Comparison of ENCODE assay signal across 8 mouse cellular contexts in the genomic region with DNA sequence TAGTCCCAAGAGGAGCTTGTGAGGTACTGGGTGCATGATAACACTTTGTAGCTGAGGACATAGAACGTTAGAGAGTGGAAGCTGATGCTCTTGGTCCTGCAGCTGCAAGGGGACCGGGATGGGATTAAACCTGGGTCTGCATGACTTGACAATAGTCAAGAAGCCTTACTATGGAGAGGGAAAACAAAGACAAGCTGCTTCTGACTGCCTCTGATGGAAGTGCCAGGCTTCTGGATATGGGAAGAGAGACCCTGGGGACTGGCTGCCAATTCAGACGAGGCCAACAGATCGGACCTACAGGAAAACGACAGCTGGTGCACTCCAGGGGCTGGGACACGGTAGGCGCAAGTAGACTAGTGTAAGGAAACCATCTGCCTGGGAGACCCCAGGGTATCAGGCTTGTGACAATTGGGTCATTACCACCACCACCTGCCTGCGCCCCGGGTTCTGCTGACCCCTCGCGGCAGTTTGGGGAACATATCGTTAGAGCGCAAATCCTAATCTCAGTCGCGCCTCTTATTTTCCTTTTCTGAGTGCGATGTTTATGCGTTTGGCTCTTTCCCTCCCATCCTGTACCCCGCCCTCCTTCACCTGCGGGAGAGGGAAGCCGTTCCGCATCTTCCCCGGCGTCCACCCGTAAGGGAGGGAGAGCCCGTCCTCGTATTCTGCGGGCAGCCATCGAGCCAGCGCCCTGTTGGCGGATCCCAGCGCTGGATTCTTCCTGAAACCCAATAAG. TPM values are rescaled to one million over a fixed set of nuclear protein-coding genes. Genes with fewer than 3 reads are reported as not detected.
DNase-seq lines count a peak whose midpoint lies in the region; ATAC-seq and TF ChIP-seq lines count a peak whose summit lies in the region.

No protein-coding gene starts in this region.

- H3K27me3 ChIP-seq in heart, embryonic 14.5 days (ENCODE audit: control insufficient read depth, insufficient read depth, low read length): peaks cover 30% of the 10 kb centered on the region
- peaks cover 3% of the 10 kb centered on the region; the same call in 1 of the 2 replicates for H3K27me3 ChIP-seq in lung, embryonic 14.5 days (ENCODE audit: insufficient read depth, low read length)

- peak overlapping the region; percentile 54 for H3K9ac ChIP-seq in ES-E14 (ENCODE audit: insufficient read depth, low read depth, low read length, poor library complexity, severe bottlenecking)
- peak overlapping the region; percentile 56; the same call in 1 of the 2 replicates for H3K9ac ChIP-seq in heart, embryonic 14.5 days (ENCODE audit: low read length)
- H3K9ac ChIP-seq in lung, embryonic 14.5 days: peak overlapping the region; percentile 43; the same call in 1 of the 2 replicates

- peak overlapping the region; percentile 40 to 47 for H3K4me3 ChIP-seq in ES-E14 (ENCODE audit: insufficient read depth in 1 of 2, low read depth in 1 of 2, low read length in 2 of 2, poor library complexity in 1 of 2, severe bottlenecking in 1 of 2)
- H3K4me3 ChIP-seq in heart, embryonic 14.5 days (ENCODE audit: control insufficient read depth in 1 of 2, insufficient read depth in 1 of 2, low read depth in 1 of 2, low read length in 2 of 2): peak overlapping the region; percentile 40 to 47
- peak overlapping the region; percentile 34 for H3K4me3 ChIP-seq in lung, embryonic 14.5 days (ENCODE audit: low read depth, low read length)

- DNase-seq in CD4-positive, CD25-positive, alpha-beta regulatory T cell, adult 2 months (ENCODE audit: low read depth, low spot score): peak; percentile 70
- DNase-seq in ES-E14 (ENCODE audit: low read depth, low spot score): peak; percentile 36
- DNase-seq in embryo, embryonic 10 days (ENCODE audit: low spot score): peak; percentile 73
- DNase-seq in kidney, postnatal 10 days: peak; percentile 50
- peak; percentile 58 for DNase-seq in lung, embryonic 14.5 days
- DNase-seq in MN1 (ENCODE audit: low spot score): no peak

- H3K9me3 ChIP-seq in ES-E14 (ENCODE audit: control insufficient read depth, insufficient read depth, low read depth, low read length): no peaks in the 10 kb centered on the region
- no peaks in the 10 kb centered on the region for H3K9me3 ChIP-seq in heart, embryonic 14.5 days (ENCODE audit: control insufficient read depth, low read length)
- H3K9me3 ChIP-seq in lung, embryonic 14.5 days (ENCODE audit: low read depth, low read length): no peaks in the 10 kb centered on the region

- no peak overlapping the region for H3K27ac ChIP-seq in ES-E14 (ENCODE audit: insufficient read depth, low read depth, low read length, poor library complexity, severe bottlenecking)
- no peak overlapping the region for H3K27ac ChIP-seq in heart, embryonic 14.5 days (replicated peaks in 1 of 2; ENCODE audit: control insufficient read depth in 1 of 2, insufficient read depth in 1 of 2, low read depth in 2 of 2, low read length in 2 of 2)
- no peak overlapping the region for H3K27ac ChIP-seq in lung, embryonic 14.5 days (ENCODE audit: low read depth)

- in situ Hi-C loops in ES-E14 (cut with MboI; ENCODE audit: low sequenced_read_pairs in 2 of 2, unreplicated experiment in 2 of 2): no loop called here

- 3% methylated on average over 31 of the region's 31 CpGs for WGBS in heart, embryonic 14.5 days
- 3% methylated on average over 30 of the region's 31 CpGs for WGBS in lung, embryonic 14.5 days

- H3K4me2 ChIP-seq in heart, embryonic 14.5 days (ENCODE audit: low read length): peak overlapping the region; percentile 74
- H3K4me2 ChIP-seq in lung, embryonic 14.5 days: peak overlapping the region; percentile 69

- peaks cover 2 to 14% of the 10 kb centered on the region in 2 experiments; a peak in 1 of 4 replicates for H3K4me1 ChIP-seq in ES-E14 (ENCODE audit: control insufficient read depth in 2 of 2, insufficient read depth in 2 of 2, low read length in 2 of 2, poor library complexity in 1 of 2)
- H3K4me1 ChIP-seq in heart, embryonic 14.5 days (ENCODE audit: control insufficient read depth in 2 of 2, insufficient read depth in 2 of 2, low read length in 2 of 2): peaks cover 0 to 4% of the 10 kb centered on the region in 2 experiments; a peak in 2 of 4 replicates
- H3K4me1 ChIP-seq in lung, embryonic 14.5 days (ENCODE audit: insufficient read depth): no peaks in the 10 kb centered on the region

- no peak for ATAC-seq in heart, embryonic 14.5 days (ENCODE audit: insufficient number of reproducible peaks, insufficient read depth, low FRiP score, low read depth)
- no peak for ATAC-seq in lung, embryonic 14.5 days (ENCODE audit: insufficient read depth)
- ATAC-seq in neutrophil, adult 5-6 weeks (ENCODE audit: extremely low read depth, insufficient number of reproducible peaks, low FRiP score, poor library complexity, severe bottlenecking): peak; percentile 35; the same call in 1 of the 2 replicates

- H3K36me3 ChIP-seq in ES-E14 (ENCODE audit: control insufficient read depth, insufficient read depth, low read length, poor library complexity, severe bottlenecking): no peaks in the 10 kb centered on the region
- no peaks in the 10 kb centered on the region for H3K36me3 ChIP-seq in heart, embryonic 14.5 days (ENCODE audit: control insufficient read depth, insufficient read depth, low read length)
- no peaks in the 10 kb centered on the region for H3K36me3 ChIP-seq in lung, embryonic 14.5 days (ENCODE audit: insufficient read depth)

- TF ChIP-seq CTCF in lung, embryonic 14.5 days (IDR thresholded peaks at IDR 0.05; ENCODE audit: low read depth): peak; percentile 82

TF ChIP-seq in ES-E14, 5 proteins besides CTCF, POLR2A, EP300 and RAD21:
- TF ChIP-seq ZC3H11A (IDR thresholded peaks at IDR 0.05; ENCODE audit: borderline replicate concordance, low read depth, low read length) (no peak), ZNF384 (IDR thresholded peaks at IDR 0.05; ENCODE audit: low read depth, low read length) (no peak), HCFC1 (IDR thresholded peaks at IDR 0.05; ENCODE audit: borderline replicate concordance, insufficient read depth, low read length) (no peak)

RNA-seq across cellular contexts. Expression of a gene that starts 11.2 kb away (rescaled TPM):
- not detected in 2 replicates for total RNA-seq in ES-E14 (2012; rRNA removed)
- polyA plus RNA-seq in heart, embryonic 14.5 days (2014; fragmentation: Nextera tagmentation; extraction: Ambion mirVana): 0.11 TPM in 1 of 2 replicates, not detected in the other
- 0.05 TPM in 1 of 2 replicates, not detected in the other for polyA plus RNA-seq in lung, embryonic 14.5 days (2014; fragmentation: Nextera tagmentation; extraction: Ambion mirVana)
- total RNA-seq in neutrophil, adult 5-6 weeks (2017): not detected in 2 replicates

RNA-seq across cellular contexts. Expression of a gene that starts 23.5 kb away (rescaled TPM):
- not detected in 2 replicates for total RNA-seq in ES-E14 (2012; rRNA removed)
- 0.09 and 1.00 TPM in 2 replicates for polyA plus RNA-seq in heart, embryonic 14.5 days (2014; fragmentation: Nextera tagmentation; extraction: Ambion mirVana)
- 0.37 and 0.89 TPM in 2 replicates for polyA plus RNA-seq in lung, embryonic 14.5 days (2014; fragmentation: Nextera tagmentation; extraction: Ambion mirVana)
- total RNA-seq in neutrophil, adult 5-6 weeks (2017): 0.98 TPM in 1 of 2 replicates, not detected in the other

RNA-seq across cellular contexts. Expression of a gene that starts 36.1 kb away (rescaled TPM):
- total RNA-seq in ES-E14 (2012; rRNA removed): 14.2 and 21.1 TPM in 2 replicates
- polyA plus RNA-seq in heart, embryonic 14.5 days (2014; fragmentation: Nextera tagmentation; extraction: Ambion mirVana): 6.5 and 7.0 TPM in 2 replicates
- 11.3 and 14.3 TPM in 2 replicates for polyA plus RNA-seq in lung, embryonic 14.5 days (2014; fragmentation: Nextera tagmentation; extraction: Ambion mirVana)
- 7.4 and 8.8 TPM in 2 replicates for total RNA-seq in neutrophil, adult 5-6 weeks (2017)

RNA-seq across cellular contexts. Expression of a gene that starts 56.5 kb away (rescaled TPM):
- 1.8 and 5.2 TPM in 2 replicates for total RNA-seq in ES-E14 (2012; rRNA removed)
- 0.09 and 0.26 TPM in 2 replicates for polyA plus RNA-seq in heart, embryonic 14.5 days (2014; fragmentation: Nextera tagmentation; extraction: Ambion mirVana)
- 1.5 and 2.5 TPM in 2 replicates for polyA plus RNA-seq in lung, embryonic 14.5 days (2014; fragmentation: Nextera tagmentation; extraction: Ambion mirVana)
- total RNA-seq in neutrophil, adult 5-6 weeks (2017): 21.4 and 22.2 TPM in 2 replicates

RNA-seq across cellular contexts. Expression of a gene that starts 58.5 kb away (rescaled TPM):
- 0.31 and 0.53 TPM in 2 replicates for total RNA-seq in ES-E14 (2012; rRNA removed)
- polyA plus RNA-seq in heart, embryonic 14.5 days (2014; fragmentation: Nextera tagmentation; extraction: Ambion mirVana): 0.19 and 0.63 TPM in 2 replicates
- not detected in 2 replicates for polyA plus RNA-seq in lung, embryonic 14.5 days (2014; fragmentation: Nextera tagmentation; extraction: Ambion mirVana)
- not detected in 2 replicates for total RNA-seq in neutrophil, adult 5-6 weeks (2017)
